Mouse (Mus musculus) heart, adult 2 months (tissue): ENCODE data around the gene Fgd5.

ENCODE experiments used
- CTCF ChIP-seq: fragments of 200-600 bp; IDR thresholded peaks from 2 replicates; pipeline ENCODE4 v1.8.1; 2022; ENCODE audit warnings: antibody characterized with exemption, mild to moderate bottlenecking, moderate library complexity
- EP300 ChIP-seq: fragments of 200-500 bp; IDR thresholded peaks from 2 replicates; pipeline ENCODE4 v1.6.1; 2011; ENCODE audit warnings: low read depth, low read length, control low read depth; ENCODE audit not compliant: insufficient read depth
- POLR2A ChIP-seq: fragments of 200-500 bp; IDR thresholded peaks from 2 replicates; pipeline ENCODE4 v1.6.1; 2011; ENCODE audit warnings: mild to moderate bottlenecking, low read depth, low read length, control low read depth; ENCODE audit not compliant: insufficient read depth

- no peak for TF ChIP-seq CTCF
- TF ChIP-seq EP300: no peak
- TF ChIP-seq POLR2A: no peak
Observed at GRCm38 (mm10) chr6:92021061-92021460, 42.4 kb downstream of the Fgd5 start.
